Mouse (Mus musculus): ENCODE results near the gene Ythdf1. TPM values are rescaled to one million over a fixed set of nuclear protein-coding genes. Genes with fewer than 3 reads are reported as not detected.
A peak's percentile ranks its signal among the peaks of the same experiment; 100 is the strongest.

The Ythdf1 gene
- polyA plus RNA-seq, 1 experiment from 2014 or later = 48.2 TPM

DNA sequence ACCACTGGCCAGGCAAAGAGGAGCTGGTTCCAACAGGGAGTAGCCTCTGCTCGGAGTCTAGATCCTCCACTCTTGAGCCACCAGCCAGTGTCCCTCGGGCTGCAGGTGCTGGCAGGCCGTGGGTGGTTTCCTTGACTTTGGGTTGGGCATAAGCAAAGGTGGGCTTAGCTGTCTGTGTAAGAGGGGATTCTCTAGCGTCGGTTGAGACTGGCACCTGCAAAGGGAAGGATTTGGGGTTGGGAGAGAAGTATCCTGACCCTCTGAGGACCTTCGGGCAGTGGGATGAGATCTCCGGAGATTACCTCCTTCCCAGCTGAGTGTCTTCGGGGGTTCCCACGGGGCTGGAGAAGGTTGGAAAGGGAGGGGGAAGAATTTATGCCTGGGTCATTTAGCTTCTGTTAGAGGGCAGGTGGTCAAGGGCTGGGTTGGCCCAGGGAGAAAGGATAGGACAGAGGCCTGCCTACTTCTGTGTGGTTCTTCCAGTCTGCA lies 28.9 kb downstream of the Ythdf1 start:
- 0 out of 2 replicates have a peak, but pooled peaks cover 6% of the 10 kb centered on the region for H3K27me3 ChIP-seq (replicated peaks)
- H3K4me1 ChIP-seq = peaks cover 83% of the 10 kb centered on the region
- no peaks in the 10 kb centered on the region for H3K9me3 ChIP-seq (replicated peaks)
- WGBS = 5% methylated on average over 9 of the region's 9 CpGs
- H3K9ac ChIP-seq (replicated peaks) = peak overlapping the region; percentile 96
- peak overlapping the region; percentile 77 for H3K4me3 ChIP-seq (replicated peaks)
- peak overlapping the region; percentile 98 for H3K27ac ChIP-seq (replicated peaks)
- no peaks in the 10 kb centered on the region for H3K36me3 ChIP-seq
- ATAC-seq (ENCODE audit: low FRiP score) = no peak
- H3K4me2 ChIP-seq = peak overlapping the region; percentile 64

GRCm38 (mm10) chr2:180891075-180891834 lies 29.5 kb downstream of the Ythdf1 start:
- Histone ChIP-seq H3K27ac (replicated peaks) (peak overlapping the region; percentile 98), H3K4me1 (peaks cover 77% of the 10 kb centered on the region), H3K4me3 (replicated peaks) (peak overlapping the region; percentile 77), H3K9me3 (replicated peaks) (no peaks in the 10 kb centered on the region), H3K36me3 (no peaks in the 10 kb centered on the region), H3K27me3 (replicated peaks) (0 out of 2 replicates have a peak, but pooled peaks cover 6% of the 10 kb centered on the region), H3K4me2 (peak overlapping the region; percentile 64), H3K9ac (replicated peaks) (peak overlapping the region; percentile 96)
- WGBS = 1% methylated on average over 37 of the region's 37 CpGs
- ATAC-seq (ENCODE audit: low FRiP score) = no peak

- Histone ChIP-seq H3K27me3 (replicated peaks) (0 out of 2 replicates have a peak, but pooled peaks cover 6% of the 10 kb centered on the region), H3K36me3 (no peaks in the 10 kb centered on the region), H3K4me3 (replicated peaks) (peak overlapping the region; percentile 77), H3K4me2 (peak overlapping the region; percentile 64), H3K27ac (replicated peaks) (peak overlapping the region; percentile 98), H3K9ac (replicated peaks) (peak overlapping the region; percentile 96), H3K9me3 (replicated peaks) (no peaks in the 10 kb centered on the region), H3K4me1 (peaks cover 70% of the 10 kb centered on the region)
- peak; percentile 21 for ATAC-seq (ENCODE audit: low FRiP score)
- 3% methylated on average over 25 of the region's 29 CpGs for WGBS
Observed at GRCm38 (mm10) chr2:180890422-180891074, 30.2 kb downstream of the Ythdf1 start.

- Histone ChIP-seq H3K4me2 (peak overlapping the region; percentile 64), H3K9ac (replicated peaks) (peak overlapping the region; percentile 28; the same call in 1 of the 2 replicates), H3K27me3 (replicated peaks) (0 out of 2 replicates have a peak, but pooled peaks cover 6% of the 10 kb centered on the region), H3K4me1 (peaks cover 63% of the 10 kb centered on the region), H3K4me3 (replicated peaks) (peak overlapping the region; percentile 77), H3K36me3 (no peaks in the 10 kb centered on the region), H3K9me3 (replicated peaks) (no peaks in the 10 kb centered on the region), H3K27ac (replicated peaks) (peak overlapping the region; percentile 98)
- no peak for ATAC-seq (ENCODE audit: low FRiP score)
- WGBS = 12% methylated on average over 4 of the region's 4 CpGs
Observed at GRCm38 (mm10) chr2:180889921-180890280, 30.8 kb downstream of the Ythdf1 start.

GRCm38 (mm10) chr2:180889271-180889920 lies 31.4 kb downstream of the Ythdf1 start:
- H3K4me3 ChIP-seq (replicated peaks) = peak overlapping the region; percentile 15
- no peaks in the 10 kb centered on the region for H3K36me3 ChIP-seq
- no peak for ATAC-seq (ENCODE audit: low FRiP score)
- H3K27ac ChIP-seq (replicated peaks) = peak overlapping the region; percentile 98
- WGBS = 6% methylated on average over 19 of the region's 19 CpGs
- H3K27me3 ChIP-seq (replicated peaks) = 0 out of 2 replicates have a peak, but pooled peaks cover 6% of the 10 kb centered on the region
- no peaks in the 10 kb centered on the region for H3K9me3 ChIP-seq (replicated peaks)
- peak overlapping the region; percentile 28; the same call in 1 of the 2 replicates for H3K9ac ChIP-seq (replicated peaks)
- peaks cover 61% of the 10 kb centered on the region for H3K4me1 ChIP-seq
- peak overlapping the region; percentile 64 for H3K4me2 ChIP-seq

DNA sequence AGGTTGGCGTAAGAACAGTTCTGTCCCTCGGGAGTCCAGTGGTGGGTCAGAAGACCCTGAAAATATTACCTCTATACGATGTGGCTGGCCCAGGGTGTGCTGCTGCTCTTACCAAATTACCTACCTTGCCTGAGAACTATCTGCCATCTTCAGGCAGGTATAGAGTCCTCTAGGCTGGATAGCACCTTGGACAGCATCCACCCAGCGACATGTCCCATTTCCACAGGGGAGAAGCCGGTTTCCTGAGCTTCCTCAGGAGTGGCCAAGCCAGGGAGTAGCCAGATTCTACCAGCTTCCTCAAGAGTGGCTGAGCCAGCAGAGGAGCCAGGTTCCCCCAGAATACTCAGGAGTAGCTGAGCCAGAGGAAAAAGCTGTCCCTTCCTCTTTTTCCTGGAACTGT lies 35.5 kb downstream of the Ythdf1 start:
- Histone ChIP-seq H3K4me1 (peaks cover 32% of the 10 kb centered on the region), H3K9me3 (replicated peaks) (no peaks in the 10 kb centered on the region), H3K27ac (replicated peaks) (no peak overlapping the region), H3K36me3 (no peaks in the 10 kb centered on the region), H3K27me3 (replicated peaks) (no peaks in the 10 kb centered on the region), H3K4me2 (no peak overlapping the region), H3K4me3 (replicated peaks) (no peak overlapping the region), H3K9ac (replicated peaks) (no peak overlapping the region)
- WGBS = 84% methylated on average over 5 of the region's 5 CpGs
- ATAC-seq (ENCODE audit: low FRiP score) = no peak

GRCm38 (mm10) chr2:180881281-180881680 lies 39.5 kb downstream of the Ythdf1 start:
- Histone ChIP-seq H3K27me3 (replicated peaks) (no peaks in the 10 kb centered on the region), H3K4me2 (no peak overlapping the region), H3K36me3 (no peaks in the 10 kb centered on the region), H3K9ac (replicated peaks) (no peak overlapping the region), H3K4me3 (replicated peaks) (no peak overlapping the region), H3K4me1 (peaks cover 22% of the 10 kb centered on the region), H3K9me3 (replicated peaks) (no peaks in the 10 kb centered on the region), H3K27ac (replicated peaks) (no peak overlapping the region)
- ATAC-seq (ENCODE audit: low FRiP score) = no peak
- 75% methylated on average over 9 of the region's 9 CpGs for WGBS

DNA sequence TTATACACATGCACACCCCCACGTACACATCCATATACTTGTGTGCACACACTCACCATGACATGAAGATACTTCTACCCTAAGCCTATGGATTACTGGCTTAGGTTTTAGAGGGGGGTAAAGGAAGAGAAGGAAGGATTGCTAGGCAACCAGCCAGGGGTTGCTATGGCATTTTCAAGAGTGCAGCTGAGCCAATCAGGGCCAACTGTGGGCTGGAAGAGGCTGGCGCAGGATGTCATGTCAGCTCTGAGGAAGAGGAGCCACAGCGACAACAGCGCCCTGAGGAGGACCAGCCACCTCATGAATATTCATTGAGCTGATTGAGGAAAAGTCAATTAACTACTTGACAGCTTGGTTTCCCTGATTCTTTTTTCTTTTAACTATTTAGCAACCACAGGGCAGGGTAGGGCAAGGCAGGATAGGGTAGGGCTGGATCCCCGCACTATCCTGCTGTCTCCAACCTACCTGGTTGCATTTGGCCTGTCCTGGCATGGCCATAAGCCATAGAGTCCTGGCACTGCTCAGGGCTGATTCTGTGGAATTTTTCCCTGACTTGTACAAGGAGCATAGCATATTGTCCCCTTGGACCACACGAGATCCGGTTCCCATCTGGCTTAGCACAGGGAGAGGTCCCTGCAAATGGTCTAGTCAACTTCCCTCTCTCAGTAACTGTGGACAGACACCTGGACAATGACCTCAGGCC lies 41.2 kb downstream of the Ythdf1 start:
- peak; percentile 92 for ATAC-seq (ENCODE audit: low FRiP score)
- Histone ChIP-seq H3K9me3 (replicated peaks) (no peaks in the 10 kb centered on the region), H3K27me3 (replicated peaks) (no peaks in the 10 kb centered on the region), H3K4me1 (peaks cover 22% of the 10 kb centered on the region), H3K36me3 (no peaks in the 10 kb centered on the region), H3K9ac (replicated peaks) (no peak overlapping the region), H3K4me2 (peak overlapping the region; percentile 19; the same call in 1 of the 2 replicates), H3K4me3 (replicated peaks) (no peak overlapping the region), H3K27ac (replicated peaks) (peak overlapping the region; percentile 72)
- whole genome bisulfite sequencing = 20% methylated on average over 7 of the region's 7 CpGs

GRCm38 (mm10) chr2:180870006-180870405 lies 50.7 kb downstream of the Ythdf1 start:
- peak; percentile 59; the same call in 1 of the 2 replicates for ATAC-seq (ENCODE audit: low FRiP score)
- Histone ChIP-seq H3K4me2 (no peak overlapping the region), H3K9me3 (replicated peaks) (no peaks in the 10 kb centered on the region), H3K4me1 (no peaks in the 10 kb centered on the region), H3K36me3 (no peaks in the 10 kb centered on the region), H3K9ac (replicated peaks) (no peak overlapping the region), H3K27me3 (replicated peaks) (no peaks in the 10 kb centered on the region), H3K27ac (replicated peaks) (no peak overlapping the region; the same call in 1 of the 2 replicates), H3K4me3 (replicated peaks) (no peak overlapping the region)
- WGBS = 35% methylated on average over 3 of the region's 3 CpGs

DNA sequence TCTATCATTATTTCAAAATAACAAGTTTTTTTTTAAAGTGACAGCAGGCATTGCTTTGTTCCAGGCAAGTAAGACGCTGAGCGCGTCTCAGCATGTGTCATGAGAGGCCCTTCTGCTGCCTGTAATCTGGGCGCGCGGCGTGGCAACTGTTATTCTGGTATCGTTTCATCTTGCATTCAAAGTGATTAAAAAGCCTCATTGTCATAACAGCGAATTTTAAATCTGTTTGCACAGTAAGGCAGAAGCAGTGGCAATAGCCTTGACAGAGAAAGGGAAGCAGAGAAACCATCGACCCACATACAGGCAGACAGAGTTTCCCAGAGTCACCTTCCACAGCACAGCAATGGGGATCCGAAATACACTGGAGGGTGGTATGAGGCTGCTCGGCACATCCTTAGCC lies 59.2 kb downstream of the Ythdf1 start:
- Histone ChIP-seq H3K36me3 (no peaks in the 10 kb centered on the region), H3K27ac (replicated peaks) (peak overlapping the region; percentile 65), H3K9ac (replicated peaks) (no peak overlapping the region), H3K27me3 (replicated peaks) (peaks cover 10% of the 10 kb centered on the region), H3K4me3 (replicated peaks) (no peak overlapping the region), H3K4me2 (no peak overlapping the region), H3K4me1 (peaks cover 22% of the 10 kb centered on the region; the same call in 1 of the 2 replicates), H3K9me3 (replicated peaks) (no peaks in the 10 kb centered on the region)
- 53% methylated on average over 12 of the region's 12 CpGs for WGBS
- ATAC-seq (ENCODE audit: low FRiP score) = no peak

DNA sequence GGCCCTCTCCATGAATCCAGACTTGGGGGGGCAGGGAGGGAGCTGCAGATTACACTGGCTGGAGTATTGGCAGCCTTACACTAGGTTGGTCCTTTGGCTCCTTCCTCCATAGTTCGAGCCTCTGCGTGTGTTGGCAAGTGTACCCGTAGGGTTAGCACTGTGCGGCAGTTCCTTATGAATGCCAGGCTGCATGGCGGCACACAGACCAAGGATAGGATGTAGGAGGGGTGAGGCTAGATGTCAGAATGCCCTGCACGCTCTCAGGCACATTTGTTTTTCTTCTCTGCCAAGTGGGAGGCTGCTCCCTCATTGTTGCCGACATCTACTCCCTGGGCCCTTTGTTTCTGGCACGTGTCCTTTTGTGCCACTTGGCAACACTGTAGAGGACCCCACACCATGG lies 63.6 kb downstream of the Ythdf1 start:
- Histone ChIP-seq H3K36me3 (no peaks in the 10 kb centered on the region), H3K27me3 (replicated peaks) (peaks cover 12% of the 10 kb centered on the region), H3K4me1 (peaks cover 38% of the 10 kb centered on the region), H3K4me2 (no peak overlapping the region), H3K9ac (replicated peaks) (no peak overlapping the region), H3K27ac (replicated peaks) (no peak overlapping the region), H3K9me3 (replicated peaks) (no peaks in the 10 kb centered on the region), H3K4me3 (replicated peaks) (no peak overlapping the region)
- 40% methylated on average over 8 of the region's 8 CpGs for WGBS
- peak; percentile 65 for ATAC-seq (ENCODE audit: low FRiP score)

All from neural tube, embryonic 15.5 days (tissue).